Mouse (Mus musculus) megakaryocyte progenitor cell, adult 5-6 weeks (primary cell): ENCODE measurements at regions not wholly inside any gene's neighbourhood (a gene's known extent, or its start where the extent isn't known, plus 50 kb on each side); places are given as distances from the start of the nearest gene placed in this dataset.

Source experiments
- ATAC-seq: replicated peaks from 2 replicates; pipeline ENCODE4 v1.8.0; 2016; ENCODE audit warnings: mild to moderate bottlenecking, moderate TSS enrichment, inconsistent platforms; ENCODE audit not compliant: poor library complexity

DNA sequence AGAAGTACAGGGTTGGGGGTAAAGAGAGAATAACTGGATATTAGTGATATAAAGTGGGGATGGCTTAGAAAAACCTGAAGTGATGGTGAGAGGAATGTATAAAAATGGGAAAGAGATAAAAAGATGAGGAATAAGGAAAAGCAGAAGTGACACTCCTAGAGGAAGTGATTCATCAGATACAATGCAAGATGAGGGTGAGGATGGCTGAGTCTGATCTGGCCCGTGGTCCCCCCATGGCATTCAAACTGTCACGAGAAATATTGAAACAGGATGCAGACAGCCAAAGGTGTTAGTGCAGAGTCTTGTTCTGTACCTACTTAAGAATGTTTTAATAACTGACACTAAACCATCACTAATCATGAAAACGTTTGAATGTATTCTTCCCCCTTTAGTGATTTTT, 56.2 kb upstream of the Kitl start:
- peak; percentile 63 for ATAC-seq

DNA sequence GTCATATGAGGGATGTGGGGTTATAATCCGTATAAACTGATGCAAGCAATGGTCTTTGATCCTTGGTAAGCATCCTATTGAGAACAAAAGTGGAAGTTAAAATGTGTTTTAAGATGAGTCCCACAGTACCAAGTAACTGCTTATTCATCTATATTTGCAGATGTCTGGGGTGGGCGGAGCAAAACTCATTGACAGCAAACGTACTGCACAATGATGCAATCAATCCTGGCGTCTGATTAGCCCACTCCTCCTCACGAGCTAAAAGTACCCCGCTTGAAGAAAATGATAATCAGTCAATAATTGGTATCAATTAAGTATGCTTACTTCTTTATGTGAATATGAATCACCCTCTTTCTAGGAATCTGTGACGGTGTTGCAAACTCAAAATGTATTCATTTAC, 62.9 kb upstream of the Kitl start:
- ATAC-seq, result no peak

- no peak for ATAC-seq
These were observed 63.7 kb upstream of the Kitl start for GRCm38 (mm10) chr10:99951718-99952117.

DNA sequence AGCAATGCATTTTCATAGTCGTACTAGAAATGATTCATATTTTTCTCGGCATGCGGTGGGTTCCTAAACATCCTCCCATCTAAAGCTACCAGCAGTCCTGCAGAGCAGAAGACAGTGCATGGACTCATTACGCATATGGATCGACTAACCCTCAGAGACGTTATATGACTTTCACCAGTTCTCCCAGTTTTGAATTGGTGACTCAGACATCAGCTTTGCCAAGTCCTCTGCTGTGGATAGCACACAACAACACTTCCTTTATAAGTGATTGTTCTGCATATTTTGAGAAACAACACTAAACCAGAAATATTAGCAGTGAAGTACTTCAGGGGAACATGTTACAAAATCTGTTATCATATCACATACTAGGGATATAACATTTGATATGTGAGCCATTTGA, 64.1 kb upstream of the Kitl start:
- ATAC-seq, result no peak

GRCm38 (mm10) chr10:99948740-99949139, 66.7 kb upstream of the Kitl start:
- ATAC-seq, result no peak

DNA sequence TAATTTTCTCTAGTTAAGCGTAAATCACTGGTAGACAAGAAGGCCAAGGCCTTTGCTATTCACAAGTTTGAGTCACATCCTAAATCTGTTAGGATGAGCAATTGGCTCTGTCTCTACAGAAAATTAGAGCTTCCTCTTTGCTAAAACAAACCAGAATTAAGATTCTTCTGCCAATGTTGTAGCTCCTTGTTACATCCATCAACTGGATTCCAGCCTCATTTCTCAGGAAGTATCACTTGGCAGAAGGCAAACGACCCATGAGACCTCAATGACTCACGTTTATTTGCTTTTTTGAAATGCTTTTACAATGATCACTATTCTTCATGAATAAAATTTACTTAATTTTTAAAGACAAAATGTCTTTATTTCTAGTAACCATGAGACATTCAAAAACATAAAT, 70.0 kb upstream of the Kitl start:
- ATAC-seq, result no peak

DNA sequence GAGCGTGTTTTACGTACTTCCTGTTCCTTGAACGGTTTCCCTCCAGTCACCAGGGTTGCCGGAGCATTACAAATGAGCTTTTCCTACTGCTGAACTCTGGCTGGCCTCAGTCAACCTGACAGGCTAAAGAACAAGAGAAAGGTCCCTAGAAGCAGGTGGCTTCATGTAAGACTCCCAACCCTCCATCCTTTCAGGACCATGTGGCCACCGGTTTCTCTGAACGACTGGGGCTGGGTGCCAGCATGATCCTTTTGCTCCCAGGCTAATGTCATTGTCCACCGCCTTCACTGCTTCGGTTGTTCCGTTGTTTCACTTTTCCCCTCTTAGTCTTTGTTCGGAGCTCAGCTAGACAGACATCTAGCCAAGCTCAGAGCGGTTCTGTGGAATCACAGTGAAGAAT, 73.8 kb upstream of the Kitl start:
- ATAC-seq, result 0 out of 2 replicates have a peak, but pooled peaks have one; percentile 29

GRCm38 (mm10) chr10:99938901-99939300, 76.5 kb upstream of the Kitl start:
- ATAC-seq, result no peak

GRCm38 (mm10) chr10:99937921-99938618, 77.4 kb upstream of the Kitl start:
- ATAC-seq, result no peak

GRCm38 (mm10) chr10:99929191-99929590, 86.2 kb upstream of the Kitl start:
- ATAC-seq, result peak; percentile 83

DNA sequence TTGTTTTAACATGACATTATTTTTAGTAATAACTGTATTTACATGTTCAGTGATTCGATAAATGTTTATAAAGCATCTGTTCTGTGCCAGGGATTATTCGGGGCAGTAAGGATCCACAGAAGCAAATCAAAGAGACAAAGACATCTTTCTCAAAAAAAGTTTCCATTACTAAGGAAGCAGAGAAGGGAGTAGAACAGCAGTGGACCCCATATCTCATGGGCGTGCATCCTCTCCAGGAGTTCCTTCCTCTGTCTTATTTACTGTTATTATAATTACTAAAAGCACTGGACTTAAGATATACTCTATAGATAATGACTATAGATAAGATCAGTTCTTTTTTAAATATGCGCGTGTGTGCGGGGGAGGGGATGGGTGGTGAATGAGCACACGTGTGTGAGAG, 87.5 kb upstream of the Kitl start:
- ATAC-seq, result no peak

- ATAC-seq, result peak; percentile 26
These were observed 89.0 kb upstream of the Kitl start for GRCm38 (mm10) chr10:99926327-99926954.

- no peak for ATAC-seq
These were observed 90.9 kb upstream of the Kitl start for GRCm38 (mm10) chr10:99924541-99924940.

GRCm38 (mm10) chr10:99919925-99920324, 95.5 kb upstream of the Kitl start:
- no peak for ATAC-seq

DNA sequence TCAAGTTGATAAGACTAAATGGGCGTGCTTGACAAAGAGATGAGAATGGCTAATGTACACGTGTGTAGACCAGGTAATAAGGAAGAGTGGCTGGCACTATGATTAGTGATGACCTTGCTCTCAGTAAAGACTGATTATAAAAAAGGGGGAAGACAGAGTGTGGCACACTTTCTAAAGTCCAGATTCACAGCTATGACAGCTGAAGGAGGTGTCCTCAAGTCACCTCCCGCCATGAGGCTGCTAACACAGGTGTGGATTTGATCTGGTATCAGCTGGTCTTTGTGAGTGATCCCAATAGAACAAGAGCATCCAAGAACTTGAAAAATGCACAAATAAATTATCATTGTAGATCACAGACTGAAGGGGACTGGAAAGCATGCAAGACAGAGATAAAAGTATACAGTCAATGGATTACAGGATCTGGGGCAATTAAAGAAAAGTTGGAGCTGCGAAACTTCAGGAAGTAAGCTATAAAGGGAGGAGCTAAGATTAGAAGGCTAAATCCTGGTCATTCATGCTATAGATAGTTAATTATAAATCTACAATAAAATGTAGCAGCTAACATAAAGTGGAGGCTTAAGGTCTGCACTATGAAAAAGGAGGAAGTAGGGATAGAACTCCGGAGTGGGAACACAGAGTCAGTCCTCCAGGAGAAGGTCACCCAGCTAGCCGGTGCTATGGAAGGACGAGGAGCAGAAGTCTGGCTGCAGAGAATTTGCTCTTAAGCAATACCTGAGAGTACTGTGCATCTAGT, 96.7 kb upstream of the Kitl start:
- ATAC-seq, result no peak

GRCm38 (mm10) chr10:99913846-99914187, 101.6 kb upstream of the Kitl start:
- no peak for ATAC-seq

GRCm38 (mm10) chr10:99913001-99913845, 102.2 kb upstream of the Kitl start:
- peak; percentile 63 for ATAC-seq

DNA sequence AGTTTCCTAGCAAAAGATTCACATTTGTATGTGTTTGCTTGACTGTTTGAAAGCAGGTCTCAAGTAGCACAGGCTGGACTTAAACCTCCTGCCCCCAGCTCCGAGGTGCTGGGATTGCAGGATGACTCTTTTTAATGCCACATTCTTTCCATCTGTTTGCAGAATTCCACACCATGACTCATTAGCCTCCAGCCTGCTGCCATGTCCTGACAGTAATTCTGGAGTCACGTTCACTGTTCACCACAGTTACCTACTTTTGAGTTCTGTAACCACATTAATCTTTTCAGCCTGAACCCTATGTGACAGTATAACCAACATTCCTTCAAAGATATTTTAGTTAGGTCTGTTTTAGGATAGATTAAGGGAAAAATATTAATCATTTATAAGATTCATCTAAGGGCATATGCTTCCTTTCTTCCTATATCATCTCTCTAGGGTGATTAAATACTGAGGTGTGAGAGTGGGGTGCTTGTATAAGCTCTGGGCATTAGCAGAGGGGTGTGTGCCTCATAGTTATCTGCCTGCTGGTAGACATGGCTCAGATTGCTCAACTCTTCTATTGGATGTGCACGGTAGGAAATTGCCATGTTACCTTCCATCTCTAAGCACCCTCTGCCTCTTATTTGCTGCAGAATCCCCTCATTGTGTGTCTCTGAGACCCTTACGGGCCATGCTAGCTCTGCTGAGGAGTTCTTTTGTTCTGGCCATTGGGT, 105.3 kb upstream of the Kitl start:
- no peak for ATAC-seq

DNA sequence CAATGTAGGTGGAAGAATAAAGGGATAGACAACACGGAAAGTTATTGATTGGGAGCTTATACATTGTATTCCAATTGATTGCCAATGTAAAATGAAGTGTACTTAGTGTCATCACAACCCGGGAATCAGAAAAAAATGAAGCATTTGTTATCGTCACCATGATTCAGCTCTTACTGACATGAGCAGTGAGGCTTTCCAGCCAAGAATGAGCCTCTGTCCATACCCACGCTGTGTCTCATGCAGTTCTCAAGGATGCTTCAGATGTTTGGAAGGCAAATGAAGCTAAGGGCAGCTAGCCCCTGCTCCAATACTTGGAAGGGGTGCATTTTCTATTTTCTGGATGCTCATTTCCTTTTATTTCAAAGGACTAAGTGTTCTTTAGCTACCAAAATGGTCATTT, 107.4 kb upstream of the Kitl start:
- ATAC-seq, result no peak

GRCm38 (mm10) chr10:99906778-99907435, 108.5 kb upstream of the Kitl start:
- no peak for ATAC-seq
